Mouse (Mus musculus): ENCODE measurements around the gene Bnc2.

Gene Bnc2

DNA sequence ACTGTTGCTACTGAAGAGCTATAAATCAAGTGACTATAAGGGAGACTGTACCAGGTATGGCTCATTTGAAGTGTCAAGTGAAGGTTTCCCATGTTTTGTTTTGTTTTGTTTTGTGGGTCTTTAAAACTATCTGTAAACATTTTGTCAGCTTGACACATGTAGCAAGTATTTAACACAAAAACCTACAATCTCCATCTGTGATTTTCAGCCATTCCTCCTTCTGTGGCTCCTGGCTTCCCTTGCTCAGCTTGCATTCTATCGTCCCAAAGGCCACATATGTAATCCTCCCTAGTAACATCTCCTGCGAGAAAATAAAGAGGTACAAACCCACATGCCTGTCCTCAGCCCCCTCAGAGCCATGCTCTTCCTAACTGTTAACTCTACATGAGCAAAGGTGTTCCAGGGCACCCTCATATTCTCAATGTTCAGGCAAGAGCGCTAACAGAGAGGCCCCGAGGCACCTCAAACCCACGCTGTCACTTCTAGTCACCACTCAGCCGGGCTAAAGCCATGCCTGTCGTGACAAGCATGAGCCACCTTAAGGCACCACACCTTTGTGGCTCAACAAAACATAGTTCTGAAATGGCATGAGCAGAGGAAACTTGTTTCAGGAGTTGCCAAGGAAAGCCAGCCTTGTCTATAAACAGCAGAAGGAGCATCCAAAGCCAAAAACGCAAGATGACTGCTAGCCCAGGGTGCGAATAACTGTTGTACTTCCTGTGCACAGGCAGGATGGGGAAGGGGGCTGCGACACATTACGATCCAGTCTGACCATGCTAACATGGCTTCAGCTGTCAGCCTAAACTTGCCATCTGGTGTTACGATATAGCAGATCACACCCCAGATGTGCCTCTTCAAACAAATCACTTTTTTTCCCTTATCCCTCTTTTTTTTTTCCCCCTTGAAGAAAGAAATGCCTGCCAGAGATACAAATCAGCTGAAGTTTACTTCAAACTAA is 42.0 kb downstream of the Bnc2 start:
- no peak for DNase-seq (ENCODE audit: low read depth, low spot score)

GRCm38 (mm10) chr4:84627616-84628015 is 47.5 kb downstream of the Bnc2 start:
- DNase-seq (ENCODE audit: low read depth, low spot score): no peak

GRCm38 (mm10) chr4:84623312-84623711 is 51.8 kb downstream of the Bnc2 start:
- DNase-seq (ENCODE audit: low read depth, low spot score): no peak

DNA sequence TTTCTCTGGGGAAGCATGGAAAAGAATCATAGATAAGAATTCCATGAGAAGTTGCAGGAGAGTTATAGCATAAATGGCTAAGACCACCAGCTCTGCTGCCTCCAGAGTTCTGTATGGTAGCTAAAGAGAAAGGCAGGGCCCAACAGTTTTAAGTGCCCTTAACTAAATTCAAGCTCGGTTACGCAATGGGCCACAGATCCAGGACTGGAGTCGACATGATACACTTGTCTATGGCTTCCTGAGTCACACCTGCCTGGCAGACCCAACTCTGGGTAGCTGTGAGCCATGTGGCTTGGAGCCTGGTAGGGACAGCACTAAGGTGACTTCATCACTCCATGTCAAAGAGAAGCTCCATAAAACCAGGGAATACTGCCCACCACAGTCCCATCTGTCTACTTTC is 53.3 kb downstream of the Bnc2 start:
- DNase-seq (ENCODE audit: low read depth, low spot score): no peak

GRCm38 (mm10) chr4:84609861-84610260 is 65.2 kb downstream of the Bnc2 start:
- DNase-seq (ENCODE audit: low read depth, low spot score): no peak

DNA sequence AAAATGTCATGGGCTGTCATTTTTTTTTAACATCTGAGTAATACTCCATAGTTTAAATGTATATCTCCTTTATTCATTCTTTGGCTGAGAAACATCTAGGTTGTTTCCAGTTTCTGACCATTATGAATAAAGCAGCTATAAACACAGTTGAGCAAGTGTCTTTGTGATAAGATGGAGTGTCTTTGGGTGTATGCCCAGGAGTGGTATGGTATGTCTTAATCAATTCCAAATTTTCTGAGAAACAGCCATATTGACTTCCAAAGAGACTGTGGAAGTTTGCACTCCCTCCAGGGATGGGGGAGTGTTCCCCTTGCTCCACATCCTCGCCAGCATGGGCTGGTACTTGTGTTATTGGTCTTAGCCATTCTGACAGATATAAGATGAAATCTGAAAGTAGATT is 70.6 kb downstream of the Bnc2 start:
- peak; percentile 4 for DNase-seq (ENCODE audit: low read depth, low spot score)

DNA sequence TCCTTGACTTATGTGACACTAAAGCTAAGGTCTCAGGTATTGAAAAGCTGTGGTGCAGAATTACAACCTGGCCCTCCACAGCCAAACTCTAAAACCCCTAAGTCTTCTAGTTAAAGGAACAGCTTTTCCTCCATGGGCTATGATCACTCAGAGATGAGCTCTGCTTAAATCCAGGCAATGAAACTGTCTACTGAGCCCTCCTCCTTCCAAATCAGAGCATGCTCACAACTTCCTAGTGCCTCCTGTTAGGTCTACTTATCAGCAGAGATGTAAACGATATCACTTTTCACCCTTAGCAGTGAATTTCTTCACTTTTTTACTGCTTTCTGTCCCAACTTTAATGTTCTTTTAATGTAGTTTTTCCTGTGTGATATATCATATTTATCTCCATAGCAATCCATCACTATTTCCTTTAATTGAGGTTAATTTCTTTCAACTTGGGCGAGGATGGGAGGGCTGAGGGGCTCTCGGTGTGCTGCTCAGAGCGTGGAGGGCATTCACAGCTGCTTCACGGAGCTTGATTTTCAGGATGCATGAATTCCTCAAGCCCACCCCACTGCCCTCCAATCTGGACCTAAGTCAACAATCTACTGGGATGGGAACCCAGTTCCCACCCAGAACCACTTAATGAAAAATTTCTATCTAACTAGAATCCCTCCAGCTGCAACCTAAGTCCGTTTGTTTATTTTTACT is 94.7 kb downstream of the Bnc2 start:
- DNase-seq (ENCODE audit: low read depth, low spot score): no peak

DNA sequence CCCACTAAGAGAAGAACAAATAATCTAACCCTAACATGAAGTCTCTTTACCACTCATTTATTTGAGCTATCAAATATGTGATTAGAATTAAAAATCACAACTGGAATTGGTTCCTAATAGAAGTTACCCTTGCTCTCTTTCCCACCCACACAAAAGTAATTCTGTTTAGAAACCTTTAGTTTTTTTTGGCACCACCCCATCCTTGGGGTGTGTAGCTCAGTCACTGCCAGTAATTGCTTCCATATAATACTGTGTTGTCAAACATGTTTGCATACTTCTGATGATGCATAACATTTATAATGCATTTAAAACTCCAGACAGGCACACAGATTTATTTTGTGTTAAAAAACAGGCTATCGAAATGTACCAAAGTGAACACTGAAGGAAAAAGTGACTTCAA is 96.8 kb downstream of the Bnc2 start:
- DNase-seq (ENCODE audit: low read depth, low spot score): no peak

GRCm38 (mm10) chr4:84566123-84566522 is 109.0 kb downstream of the Bnc2 start:
- no peak for DNase-seq (ENCODE audit: low read depth, low spot score)

- DNase-seq (ENCODE audit: low read depth, low spot score): no peak
These were observed 129.7 kb downstream of the Bnc2 start for GRCm38 (mm10) chr4:84545204-84545871.

DNA sequence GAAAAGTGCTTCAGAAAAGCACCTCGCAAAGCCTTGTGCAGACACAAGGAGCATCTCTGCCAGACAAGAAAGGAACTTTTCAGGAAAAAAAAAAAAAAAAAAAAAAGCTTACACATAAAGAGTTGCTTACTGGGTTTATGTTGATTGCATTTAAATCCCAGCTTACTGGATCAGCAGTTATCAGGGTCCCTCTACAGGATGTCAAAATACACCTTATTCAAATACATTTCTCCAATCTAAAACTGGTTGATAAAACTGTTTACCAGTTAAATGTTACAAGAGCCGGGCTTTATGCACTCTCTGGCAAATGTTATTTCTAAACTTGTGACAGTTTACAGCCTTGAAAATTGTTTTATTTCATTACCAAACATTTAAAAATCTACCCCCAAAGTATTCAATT is 130.4 kb downstream of the Bnc2 start:
- DNase-seq (ENCODE audit: low read depth, low spot score): no peak

GRCm38 (mm10) chr4:84540531-84540930 is 134.5 kb downstream of the Bnc2 start:
- DNase-seq (ENCODE audit: low read depth, low spot score): no peak

GRCm38 (mm10) chr4:84539396-84539795 is 135.7 kb downstream of the Bnc2 start:
- no peak for DNase-seq (ENCODE audit: low read depth, low spot score)

DNA sequence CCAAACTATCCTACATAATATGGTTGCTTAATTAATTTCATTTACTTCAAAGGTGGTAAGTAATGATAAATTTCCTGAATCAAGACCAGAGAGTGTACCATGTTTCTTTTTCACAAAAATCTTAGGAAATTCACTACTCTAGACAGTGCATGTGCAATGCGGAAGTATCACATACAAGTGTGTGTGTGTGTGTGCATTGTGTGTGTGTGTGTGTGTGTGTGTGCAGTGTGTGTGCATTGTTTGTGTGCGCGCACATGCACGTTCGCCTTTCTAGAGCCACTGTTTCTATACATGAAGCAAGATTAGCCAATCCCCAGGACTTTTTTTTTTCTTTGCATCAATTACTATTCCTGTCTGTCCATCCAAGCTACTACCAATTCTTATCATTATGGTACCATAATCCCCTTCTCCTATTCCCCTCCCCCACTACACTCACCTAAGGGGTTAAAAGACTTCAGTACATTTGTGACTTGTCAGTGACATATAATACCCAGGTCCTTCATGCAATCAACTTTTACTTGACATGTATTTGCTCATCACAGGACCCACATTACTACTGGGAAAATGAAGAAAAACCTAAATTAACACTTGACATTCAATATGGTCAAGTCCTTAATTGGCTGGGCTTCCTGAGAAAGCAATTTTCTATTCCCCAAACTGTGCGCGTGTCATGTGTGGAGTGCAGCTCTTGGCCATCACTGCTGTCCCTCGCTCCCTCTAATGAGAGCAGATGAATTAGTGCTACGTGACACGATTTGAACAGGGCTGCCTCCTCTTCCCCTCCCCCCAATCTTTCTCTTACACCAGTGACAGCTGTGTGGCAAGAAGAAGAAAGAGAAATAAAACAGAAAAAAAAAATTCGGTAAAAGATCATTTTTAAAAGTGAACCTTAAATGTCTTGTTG is 145.9 kb downstream of the Bnc2 start:
- no peak for DNase-seq (ENCODE audit: low read depth, low spot score)

GRCm38 (mm10) chr4:84528358-84528757 is 146.7 kb downstream of the Bnc2 start:
- DNase-seq (ENCODE audit: low read depth, low spot score): no peak

- no peak for DNase-seq (ENCODE audit: low read depth, low spot score)
These were observed 147.8 kb downstream of the Bnc2 start for GRCm38 (mm10) chr4:84527066-84527933.

DNA sequence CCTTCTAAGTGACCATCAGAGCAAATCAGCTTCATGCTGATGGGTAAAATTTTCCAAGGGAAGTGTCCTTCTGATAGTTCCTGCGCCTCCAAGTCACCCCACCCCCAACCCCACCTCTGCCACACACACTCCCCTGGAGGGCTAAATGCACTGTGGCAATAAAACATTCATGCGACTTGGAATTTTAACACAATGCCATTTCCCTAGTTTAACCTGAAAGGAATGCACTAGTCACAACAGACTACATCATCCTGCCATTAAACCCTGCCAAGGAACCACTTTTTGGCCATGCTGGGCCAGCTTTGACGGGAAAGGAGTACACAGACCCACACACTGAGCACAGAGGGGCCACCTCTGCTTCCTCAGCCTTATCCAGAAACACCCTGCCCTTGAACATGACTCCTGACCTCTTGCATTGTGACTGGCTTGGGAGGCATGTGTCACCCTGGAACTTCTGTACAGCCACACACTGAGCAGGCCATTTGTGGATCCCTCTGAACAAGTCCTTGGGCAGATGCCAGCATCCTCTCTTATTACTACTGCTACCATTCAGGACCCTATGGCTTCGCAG is 151.3 kb downstream of the Bnc2 start:
- DNase-seq (ENCODE audit: low read depth, low spot score): no peak

DNA sequence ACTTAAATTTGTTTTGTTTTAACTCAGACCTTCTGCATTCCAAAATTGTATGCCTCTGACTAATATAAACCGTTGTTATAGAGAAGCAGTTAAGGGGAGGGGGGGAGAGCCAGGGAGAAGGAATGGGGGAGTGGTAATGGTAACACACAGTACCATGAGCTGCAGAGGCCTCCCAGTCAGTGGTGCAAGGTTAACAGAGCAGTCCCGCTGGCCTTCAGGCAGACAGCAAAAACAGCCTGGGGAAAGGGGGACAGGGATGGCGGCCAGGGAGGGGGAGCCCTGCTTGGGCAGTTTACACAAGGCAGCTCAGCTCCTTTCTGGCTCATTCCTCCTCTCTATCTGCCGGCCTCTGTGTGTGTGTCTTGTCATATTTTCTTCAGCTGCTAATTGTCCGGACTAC is 151.9 kb downstream of the Bnc2 start:
- no peak for DNase-seq (ENCODE audit: low read depth, low spot score)

DNA sequence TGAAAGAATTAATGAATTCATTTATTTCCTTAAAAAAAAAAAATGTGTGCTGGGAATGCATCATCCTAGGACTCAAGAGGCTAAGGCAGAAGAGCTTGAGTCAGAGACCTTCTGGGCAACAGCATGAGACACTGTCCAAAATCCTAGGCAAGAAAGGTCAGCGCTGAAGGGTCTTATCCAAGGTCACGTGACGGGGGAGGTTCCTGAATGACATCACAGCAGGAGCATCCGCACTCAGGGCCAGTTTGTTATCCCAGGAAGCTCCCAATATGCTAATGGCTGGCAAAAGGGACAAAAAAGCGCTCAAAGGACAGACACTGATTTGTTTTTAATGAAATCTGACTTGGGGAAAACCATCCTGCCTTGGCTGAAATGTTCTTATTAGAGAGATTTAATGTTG is 153.5 kb downstream of the Bnc2 start:
- no peak for DNase-seq (ENCODE audit: low read depth, low spot score)

GRCm38 (mm10) chr4:84510466-84510865 is 164.6 kb downstream of the Bnc2 start:
- DNase-seq (ENCODE audit: low read depth, low spot score): no peak

Data from CD4-positive helper T cell, adult 2 months (primary cell).